Mouse (Mus musculus): ENCODE data around the gene Dapk1.

Gene Dapk1

DNA sequence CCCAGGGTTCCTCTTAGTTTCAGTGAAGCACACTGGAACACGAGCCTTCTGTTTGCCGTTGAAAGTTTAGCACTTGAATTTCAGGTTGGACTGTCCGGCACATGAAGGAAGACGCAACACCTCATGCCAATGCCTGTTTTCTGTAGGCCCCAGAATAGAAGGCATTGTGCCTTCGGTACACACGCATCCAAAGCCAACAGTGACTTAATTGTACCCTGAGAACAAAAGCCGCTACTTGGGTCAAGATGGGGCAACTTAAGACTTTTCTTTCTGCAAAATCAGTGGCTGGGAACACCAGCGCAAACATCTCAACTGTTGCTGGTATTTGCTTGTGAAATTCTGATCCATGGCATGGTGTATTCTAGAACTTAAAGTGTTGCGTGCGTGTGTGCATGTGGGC lies 63.1 kb downstream of the Dapk1 start:
- no peak for DNase-seq (ENCODE audit: low spot score in 2 of 2)

DNA sequence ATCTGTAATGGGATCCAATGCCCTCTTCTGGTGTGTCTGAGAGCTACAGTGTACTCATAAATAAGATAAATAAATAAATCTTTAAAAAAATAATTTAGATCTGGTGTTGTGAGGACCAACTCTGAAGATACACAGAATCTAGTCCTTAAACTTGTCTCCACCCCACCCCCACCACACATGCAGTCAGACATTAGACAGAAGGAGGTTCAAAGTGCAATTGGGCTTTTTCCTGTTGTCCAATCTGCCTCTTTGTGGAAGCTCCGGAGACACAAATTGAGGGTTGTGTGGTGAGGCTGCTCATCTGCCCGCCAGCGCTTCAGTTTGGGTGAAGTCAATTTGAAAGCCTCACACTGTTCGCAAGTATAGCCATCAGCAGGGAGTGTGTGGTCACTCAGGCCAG lies 63.7 kb downstream of the Dapk1 start:
- no peak for DNase-seq (ENCODE audit: low spot score in 2 of 2)

DNA sequence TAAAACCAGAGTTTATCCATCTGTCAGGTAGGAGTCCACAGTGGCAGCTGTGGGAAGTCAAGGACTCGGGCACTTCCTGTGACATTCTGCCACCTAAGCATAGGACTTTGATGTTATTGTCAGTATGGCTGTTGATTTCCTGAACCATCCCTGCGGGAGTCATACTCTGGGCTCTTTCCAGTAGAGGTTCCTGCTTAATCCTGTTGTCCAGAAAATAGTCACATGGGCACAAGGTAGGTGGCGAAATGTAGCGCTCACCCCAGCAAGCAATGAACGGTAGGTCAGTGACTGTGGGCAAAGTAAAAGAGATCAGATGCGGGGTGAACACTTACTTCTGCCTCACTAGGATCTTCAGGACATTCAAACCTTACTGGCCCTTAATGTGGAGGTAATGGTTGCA lies 66.3 kb downstream of the Dapk1 start:
- DNase-seq (ENCODE audit: low spot score in 2 of 2): no peak

DNA sequence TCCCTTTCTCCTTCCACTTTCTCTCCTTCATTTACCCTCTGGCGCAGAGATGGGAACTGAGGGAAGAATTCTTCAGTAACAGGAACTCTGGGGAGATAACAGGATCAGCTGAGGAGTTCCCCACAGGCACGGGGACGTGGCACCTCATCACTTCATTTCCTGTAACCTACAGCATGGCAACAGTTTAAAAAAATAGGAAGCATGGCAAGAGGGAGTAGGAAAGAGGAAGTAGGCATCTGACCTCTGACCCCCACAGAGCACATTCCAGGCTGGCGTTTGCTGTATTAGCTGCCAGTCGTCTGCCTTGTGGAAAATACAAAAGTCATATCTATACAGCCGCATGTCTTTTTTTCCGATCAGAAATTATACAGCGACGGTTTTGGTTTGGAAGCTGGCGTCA lies 68.9 kb downstream of the Dapk1 start:
- DNase-seq (ENCODE audit: low spot score in 2 of 2): no peak

DNA sequence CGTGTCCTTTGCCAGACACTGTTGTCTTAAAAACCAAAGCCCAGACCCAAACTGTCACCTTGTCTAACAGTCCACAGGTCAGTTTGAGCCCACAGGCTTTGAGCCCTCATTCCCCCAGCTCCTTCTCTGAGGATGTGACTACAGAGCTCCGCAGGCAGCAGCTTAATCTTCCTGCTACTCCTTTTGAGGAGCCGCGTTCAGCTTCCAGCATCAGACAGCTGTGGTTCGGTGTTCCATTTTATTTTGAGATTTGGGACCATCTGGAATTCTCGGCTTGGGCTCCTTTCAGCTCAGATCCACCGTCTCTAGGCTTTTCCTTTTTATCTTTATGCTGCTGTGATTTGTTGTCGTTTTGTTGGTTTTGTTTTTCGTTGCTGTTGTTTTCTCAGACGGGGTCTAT lies 69.5 kb downstream of the Dapk1 start:
- DNase-seq (ENCODE audit: low spot score in 2 of 2): no peak

DNA sequence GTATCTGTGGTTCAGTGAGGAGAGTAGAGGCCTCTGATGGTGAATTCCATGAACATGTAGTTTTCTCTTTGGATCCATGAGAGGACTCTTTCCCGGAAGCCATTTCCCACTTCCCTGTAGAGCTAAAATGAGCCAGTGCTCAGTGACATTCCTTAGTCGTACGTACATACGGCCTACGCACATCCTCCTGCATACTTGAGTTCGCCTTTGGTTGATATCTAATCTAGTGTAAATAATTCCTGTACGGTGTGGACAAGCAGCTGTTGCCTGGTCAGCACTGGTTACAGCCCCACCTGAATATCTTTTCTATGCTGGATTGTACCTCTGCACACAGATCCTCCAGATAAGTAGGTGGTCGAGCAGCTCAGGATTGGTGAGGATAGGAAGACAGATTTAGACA lies 70.5 kb downstream of the Dapk1 start:
- no peak for DNase-seq (ENCODE audit: low spot score in 2 of 2)

DNA sequence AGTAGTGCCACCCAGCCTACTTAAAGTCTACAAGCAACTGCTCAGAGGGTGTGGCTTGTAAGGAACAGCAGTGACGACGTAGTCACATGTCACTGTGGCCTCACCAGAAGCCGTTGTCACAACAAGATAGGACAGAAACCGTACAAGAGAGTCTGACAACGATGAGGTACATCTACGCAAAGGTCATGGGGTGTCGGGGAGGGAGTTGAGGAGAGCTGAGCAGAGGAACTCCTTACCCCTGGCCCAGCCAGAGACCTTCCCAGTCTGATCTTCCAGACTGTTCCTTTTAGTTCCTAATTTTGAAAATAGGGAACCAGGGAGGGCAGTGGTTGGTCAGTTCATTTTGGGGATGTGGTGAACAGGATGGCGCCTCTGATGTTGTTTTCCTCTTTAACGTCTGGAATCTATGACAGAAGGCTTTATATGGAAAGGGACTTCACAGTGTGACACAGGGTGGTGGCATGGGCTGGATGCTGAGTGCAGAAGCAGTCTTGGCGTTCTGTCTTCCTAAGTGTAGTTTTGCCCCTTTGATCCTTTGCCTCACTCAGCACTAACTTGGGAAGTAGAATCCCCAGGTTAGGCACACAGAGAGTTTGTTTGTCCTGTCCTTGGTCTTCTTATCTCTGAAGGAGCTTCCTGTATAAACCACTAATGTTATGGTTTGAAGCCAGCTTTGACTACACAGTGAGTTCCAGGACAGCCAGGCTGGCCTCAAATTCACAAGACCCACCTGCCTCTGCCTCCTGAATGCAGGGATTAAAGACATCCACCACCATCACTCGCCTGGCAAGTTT lies 71.3 kb downstream of the Dapk1 start:
- DNase-seq (ENCODE audit: low spot score in 2 of 2): no peak

DNA sequence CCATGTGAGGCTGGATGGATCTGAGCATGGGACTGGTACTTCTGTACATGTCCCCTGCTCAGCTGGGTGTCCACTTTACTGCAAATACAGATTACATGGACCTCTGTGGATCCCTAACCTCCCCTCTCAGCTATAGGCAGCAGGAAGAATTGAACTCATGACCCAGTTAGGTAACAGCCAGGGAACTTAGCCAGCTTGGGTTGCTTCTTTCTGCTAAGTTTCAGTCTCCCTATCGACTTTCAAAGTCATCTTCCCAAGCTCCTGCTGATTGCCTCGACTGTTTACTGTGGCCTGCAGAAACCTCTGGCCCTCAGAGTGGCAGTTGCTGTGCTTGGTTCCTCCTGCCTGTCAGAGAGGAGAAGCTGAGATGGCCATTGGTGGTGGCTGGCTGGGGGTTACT lies 72.6 kb downstream of the Dapk1 start:
- DNase-seq (ENCODE audit: low spot score in 2 of 2): no peak

DNA sequence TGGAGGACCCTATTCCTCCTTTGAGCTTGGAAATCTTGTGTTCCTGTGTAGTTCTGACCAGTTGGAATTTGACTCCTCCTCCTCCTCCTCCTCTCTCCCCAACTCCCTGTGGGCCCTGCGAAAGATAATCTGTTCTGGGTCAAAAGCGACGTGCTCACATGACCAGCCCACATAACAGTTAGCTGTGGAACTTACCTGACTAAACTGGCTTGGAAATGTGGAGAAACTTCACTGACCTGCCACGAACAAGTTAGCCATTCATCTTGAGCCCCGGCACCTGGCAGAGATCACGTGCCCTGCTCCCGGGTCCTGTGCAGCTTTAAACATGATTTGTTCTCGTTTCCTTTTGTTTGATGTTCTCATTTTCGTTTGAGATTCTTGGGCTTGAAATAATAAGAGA lies 73.2 kb downstream of the Dapk1 start:
- DNase-seq (ENCODE audit: low spot score in 2 of 2): no peak

DNA sequence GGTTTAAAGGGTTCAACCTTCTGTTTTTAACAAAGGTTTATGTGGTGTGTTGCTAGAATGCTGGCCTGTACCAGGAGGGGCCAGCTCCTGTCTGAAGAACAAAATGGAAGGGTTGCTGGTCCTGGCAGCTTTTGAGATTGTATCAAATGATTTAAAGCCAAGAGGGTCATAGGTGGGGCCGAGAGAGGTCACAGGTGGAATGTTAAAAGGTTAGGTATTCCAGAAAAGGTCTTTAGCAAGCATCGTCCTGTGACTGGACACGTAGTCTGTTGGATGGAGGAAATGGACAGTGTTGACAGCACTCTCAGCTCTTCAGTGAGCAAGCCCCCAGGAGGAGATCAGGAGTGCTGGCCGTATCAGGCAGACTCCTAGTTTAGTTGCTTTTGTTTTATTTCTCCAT lies 73.7 kb downstream of the Dapk1 start:
- DNase-seq (ENCODE audit: low spot score in 2 of 2): no peak

DNA sequence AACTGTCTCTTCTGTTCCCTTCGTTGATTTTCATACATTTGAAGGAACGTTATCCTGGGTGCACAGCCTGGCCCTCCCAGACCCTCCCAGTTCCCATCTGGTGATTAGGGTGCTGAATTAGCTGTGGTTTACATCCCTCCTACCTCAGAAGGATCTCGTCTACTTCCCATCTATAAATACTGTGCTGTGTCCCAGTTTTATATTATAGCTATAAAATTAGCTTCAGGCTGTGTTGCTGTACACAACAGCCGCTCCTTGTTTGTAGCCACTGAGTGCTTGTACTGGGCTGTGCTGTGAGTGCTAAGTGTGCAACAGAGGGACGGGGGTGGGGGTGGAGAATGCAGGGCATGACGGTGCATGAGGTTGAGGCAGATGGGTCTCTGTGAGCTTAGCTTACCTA lies 77.2 kb downstream of the Dapk1 start:
- no peak for DNase-seq (ENCODE audit: low spot score in 2 of 2)

DNA sequence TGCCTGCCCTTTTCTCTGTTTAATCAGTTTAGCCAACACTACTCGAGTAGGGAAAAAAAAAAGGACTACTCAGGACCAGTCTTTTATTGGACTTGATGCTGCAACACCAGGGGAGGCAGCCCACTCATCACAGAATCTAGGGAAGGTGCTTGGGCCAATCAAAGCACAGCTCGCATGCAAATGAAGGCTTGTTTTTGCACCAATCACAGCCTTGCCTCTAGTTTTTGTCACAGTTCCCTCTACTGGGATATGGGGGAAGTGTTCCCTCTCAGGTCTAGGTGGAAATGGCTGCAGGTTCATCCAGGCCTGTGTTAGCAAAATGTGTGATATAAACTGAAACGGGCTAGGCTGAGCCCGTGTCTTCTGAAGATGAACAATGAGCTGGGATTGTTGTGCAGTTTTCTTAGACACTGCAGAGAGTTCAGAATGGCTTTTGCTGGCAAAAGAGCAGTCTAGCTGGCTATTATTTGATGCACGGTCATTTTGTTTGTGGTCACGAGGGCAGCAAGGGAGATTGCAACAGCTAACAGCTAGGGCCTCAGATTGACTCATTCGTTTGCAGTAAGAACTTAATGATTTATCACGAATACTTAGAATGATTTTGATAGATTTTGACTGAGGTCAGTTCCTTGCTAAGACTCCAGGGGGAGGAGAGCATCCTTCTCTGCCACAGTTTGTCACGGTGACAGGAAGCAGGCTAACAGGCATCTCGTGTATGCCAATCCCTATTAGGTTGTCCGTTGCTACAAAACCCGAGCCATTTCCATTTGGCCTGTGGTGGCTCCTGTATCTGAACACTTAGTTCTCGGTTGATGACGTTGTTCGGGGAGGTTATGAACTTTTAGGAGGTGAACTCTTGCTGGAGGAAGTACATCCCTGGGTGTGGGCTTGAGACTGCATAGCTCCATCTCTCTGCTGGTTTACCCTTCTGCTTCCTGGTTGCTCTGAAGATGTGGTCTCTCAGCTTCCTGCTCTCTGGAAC lies 81.3 kb downstream of the Dapk1 start:
- no peak for DNase-seq (ENCODE audit: low spot score in 2 of 2)

DNA sequence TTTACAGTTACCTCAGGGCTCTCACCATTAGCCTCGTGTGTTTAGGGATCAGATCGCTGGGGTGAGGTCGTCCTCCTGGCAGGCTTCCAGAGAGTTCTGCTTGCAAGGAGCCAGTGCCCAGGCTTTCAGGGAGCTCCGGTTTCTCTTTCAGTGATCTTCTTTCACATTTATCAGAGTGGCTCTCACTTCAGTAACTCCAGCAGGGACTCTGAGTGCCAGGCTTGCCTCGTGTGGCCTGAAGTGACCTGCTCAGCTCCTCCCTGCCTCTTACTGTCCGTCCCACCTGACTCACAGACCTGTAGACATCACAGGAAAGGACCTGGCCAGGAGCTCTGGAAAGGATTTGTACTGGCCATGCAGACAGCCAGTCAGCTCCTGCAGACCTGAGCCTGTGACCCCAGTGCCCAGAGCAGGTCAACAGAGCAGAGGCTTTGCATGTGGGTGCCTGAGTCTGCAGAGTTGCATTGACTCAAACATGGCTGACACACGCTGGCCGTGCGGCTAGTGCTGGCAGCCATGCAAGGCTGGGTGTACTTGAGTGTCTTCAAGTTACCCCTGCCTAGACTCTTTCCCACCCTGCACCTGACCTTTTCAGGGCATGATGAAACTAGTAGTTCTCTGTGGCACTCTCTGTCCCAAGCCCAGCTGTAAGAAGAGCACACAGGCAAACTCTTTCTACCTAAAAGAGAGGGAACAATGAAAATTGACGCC lies 82.5 kb downstream of the Dapk1 start:
- DNase-seq (ENCODE audit: low spot score in 2 of 2): no peak

DNA sequence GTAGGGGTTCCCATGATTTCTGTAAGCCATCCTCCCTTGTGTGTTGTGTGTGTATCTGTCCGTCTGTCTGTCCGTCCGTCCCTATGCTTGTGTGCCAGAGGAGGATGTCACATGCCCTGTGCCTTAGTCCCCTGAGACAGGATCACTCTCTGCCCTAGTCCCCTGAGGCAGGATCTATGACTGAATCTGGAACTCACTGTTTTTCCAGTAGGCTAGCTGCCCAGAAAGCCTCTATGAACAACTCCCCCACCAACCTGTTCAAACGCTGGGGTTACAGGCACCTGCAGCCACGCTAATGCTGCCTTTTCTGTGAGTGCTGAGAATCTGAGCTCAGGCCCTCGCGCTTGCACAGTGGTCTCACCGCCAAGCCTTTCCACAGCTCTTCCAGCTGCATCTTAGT lies 83.1 kb downstream of the Dapk1 start:
- DNase-seq (ENCODE audit: low spot score in 2 of 2): no peak

DNA sequence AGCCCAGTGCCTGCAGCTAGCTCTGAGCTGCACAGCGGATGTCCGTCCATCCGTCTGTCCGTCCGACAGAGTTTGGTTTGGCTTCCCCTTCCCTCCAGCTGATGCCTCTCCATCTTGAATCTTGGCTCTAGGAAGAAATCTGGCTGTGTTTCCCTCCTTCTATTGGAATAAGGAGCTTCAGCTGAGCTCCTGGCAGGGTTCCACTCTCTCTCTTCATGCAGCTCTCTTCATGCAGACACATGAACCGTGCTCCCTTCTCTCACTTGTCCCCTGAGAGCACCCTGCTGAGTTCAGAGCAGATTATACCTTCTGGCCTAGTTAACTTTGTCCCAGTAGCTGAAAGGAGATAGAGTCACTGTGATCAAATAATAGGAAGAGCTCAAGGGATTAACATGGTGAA lies 83.5 kb downstream of the Dapk1 start:
- no peak for DNase-seq (ENCODE audit: low spot score in 2 of 2)

DNA sequence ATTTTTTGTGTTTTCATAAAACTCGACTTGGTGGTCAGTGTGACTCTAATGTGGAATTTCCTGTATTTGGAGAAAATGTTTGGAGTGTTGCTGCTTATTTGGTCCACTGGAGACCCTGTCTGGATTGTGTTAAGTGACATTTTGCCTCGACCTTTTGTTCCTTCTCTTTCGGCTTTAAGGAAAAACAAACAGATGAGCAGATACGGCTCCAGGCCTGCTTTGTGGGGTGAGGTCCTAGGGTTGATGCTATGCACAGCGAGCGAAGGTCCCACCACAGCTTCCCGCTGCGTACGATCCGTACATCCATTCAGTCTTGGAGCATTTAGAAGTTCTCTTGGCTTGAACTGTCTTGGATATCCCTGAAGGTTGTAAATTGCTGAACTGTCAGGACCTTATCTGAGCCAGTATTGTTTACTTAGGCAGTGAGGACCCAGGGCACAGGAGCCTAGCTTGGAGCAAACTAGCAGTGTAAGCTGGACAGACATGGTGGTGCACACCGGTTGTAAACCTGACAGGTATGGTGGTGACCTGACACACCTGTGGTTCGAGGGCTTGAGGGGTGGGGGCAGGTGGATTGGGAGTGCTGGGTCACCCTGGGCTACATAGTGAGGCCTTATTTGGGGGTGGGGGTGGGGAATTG lies 84.4 kb downstream of the Dapk1 start:
- no peak for DNase-seq (ENCODE audit: low spot score in 2 of 2)

DNA sequence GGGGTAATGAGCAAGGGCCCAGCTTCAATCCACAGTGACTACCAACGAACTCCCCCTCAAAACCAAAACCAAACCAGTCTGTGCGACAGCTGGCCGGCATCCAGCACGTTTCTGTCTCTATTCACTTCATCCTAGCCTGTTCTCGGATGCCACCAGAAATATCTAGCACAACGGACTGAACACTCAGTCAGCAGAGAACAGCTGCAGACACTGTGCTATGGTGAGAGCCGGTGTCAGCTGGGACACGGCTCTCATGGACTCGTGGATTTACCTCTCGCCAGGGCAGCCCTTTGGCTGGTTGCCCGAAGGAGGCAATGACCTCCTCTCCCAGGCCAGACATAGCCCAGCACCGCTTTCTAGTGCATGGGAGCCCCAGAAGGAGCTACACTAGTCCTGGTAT lies 85.2 kb downstream of the Dapk1 start:
- DNase-seq (ENCODE audit: low spot score in 2 of 2): no peak

DNA sequence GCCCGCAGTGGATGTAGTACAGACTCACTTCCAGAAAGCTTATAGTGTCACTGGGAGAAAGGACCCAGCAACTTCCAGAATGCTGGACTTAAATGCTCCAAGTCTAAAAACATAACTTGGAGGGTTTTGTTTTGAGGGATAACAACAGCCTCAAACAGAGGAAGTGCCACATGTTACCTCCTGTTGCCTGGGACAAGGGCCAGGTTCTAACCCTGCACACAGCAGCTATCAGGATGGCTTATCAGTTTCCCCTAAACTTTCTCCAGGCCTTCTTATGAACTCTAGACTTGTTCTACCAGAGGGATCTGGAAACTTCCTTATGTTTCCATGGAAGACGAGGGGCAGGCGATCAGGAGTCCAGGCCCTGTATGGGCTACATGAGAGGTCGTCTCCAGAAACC lies 85.7 kb downstream of the Dapk1 start:
- no peak for DNase-seq (ENCODE audit: low spot score in 2 of 2)

DNA sequence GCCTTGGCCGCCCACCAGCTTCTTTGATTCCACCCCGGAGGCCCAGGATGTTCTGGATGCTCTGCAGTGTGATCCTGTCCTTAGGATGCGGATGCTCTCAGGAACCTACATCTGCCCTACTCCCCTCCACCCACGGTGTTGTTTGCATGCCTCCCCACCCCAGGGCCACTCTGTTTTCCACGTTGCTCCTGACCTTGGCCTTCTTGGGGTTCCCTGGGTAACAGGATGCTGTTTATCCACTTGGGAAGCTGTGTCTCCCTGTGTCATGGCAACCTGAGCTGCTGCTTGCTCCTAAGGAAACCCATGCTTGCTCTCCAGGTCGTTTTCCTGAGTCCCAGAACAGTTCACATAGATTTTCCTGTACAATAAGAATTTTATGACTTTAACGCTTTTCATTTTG lies 86.1 kb downstream of the Dapk1 start:
- DNase-seq (ENCODE audit: low spot score in 2 of 2): no peak

DNA sequence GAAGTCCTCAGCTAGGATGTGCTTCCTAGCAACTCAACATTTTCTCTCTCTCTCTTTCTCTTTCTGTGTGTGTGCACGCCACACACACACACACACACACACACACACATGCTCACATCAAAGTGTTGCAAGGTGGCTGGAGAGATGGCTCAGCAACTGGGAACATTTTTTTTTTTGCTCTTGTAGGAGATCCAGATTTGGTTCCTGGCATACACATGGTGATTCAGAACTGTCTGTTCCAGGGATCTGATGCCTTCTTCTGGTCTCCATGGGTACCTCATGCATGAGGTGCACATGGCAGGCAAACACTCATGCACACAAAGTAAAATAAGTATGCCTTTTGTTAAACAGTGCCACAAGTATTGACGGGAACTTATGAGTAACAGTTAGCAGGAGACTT lies 89.2 kb downstream of the Dapk1 start:
- DNase-seq (ENCODE audit: low spot score in 2 of 2): no peak

DNA sequence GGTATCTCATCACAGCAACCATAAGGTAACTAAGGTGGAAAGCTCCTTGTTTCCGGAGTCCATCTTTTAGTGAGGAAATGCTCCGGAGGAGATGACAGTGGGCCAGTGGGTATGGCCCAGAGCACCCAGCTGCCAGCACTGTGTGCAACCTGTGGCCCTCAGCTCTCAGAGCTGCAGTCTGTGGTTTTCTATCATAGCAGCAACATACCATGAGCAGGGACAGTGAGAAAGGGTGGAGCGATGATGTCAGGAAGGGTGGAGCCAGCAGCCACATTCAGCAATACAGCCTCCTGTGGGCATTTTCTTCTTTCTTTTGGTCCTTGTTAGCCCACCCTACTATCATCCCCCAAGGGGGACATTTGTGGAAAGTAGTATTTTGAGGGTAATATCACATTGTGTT lies 90.2 kb downstream of the Dapk1 start:
- DNase-seq (ENCODE audit: low spot score in 2 of 2): no peak

Measured in thymus, postnatal 10 days (tissue).